Mouse (Mus musculus) 3134 (cell line): Measurements from ENCODE around the gene Mamdc2.

Experiments used
- DNase-seq: peaks from one replicate; pipeline ENCODE4 v3.0.0-alpha.2; 2011; ENCODE audit warnings: low spot score; ENCODE audit not compliant: insufficient read length; ENCODE audit errors: extremely low read depth

Gene Mamdc2

DNA sequence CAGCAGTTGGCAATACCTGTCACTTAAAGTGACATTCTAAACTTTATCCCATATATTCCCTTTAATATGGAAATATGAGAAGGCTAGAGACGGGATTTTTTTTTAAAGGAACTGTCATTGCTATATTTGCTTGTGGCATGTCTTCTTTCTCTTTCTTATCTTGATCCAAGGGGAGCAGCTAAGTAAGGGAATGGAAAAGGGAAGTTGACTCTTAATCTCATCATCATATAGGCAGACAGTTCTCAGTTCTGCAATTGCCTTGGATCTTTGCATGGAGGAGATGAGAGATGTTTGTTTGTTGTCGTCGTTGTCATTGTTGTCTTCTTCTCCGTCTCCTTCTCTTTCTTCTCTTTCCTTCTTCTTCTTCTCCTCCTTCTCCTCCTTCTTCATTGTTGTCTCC is 79.0 kb downstream of the Mamdc2 start:
- DNase-seq, result no peak

DNA sequence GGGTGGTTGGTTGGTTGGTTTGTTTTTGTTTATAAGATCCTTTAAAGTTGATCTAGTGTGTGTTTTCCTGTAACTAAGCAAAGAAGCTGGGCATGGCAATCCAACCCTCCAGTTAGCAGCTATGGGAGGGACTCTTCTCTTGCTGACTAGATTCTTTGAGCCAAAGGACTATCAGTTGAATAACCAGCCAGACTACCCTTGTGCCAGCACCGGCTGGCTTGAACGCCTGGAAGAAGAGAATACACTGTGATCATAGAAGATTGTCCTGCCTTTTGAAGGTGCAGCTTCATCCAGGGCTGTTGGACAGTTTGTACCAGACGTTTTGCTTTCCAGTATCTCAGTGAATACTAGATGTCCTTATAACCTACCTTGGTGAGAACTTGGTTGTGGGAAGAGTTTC is 86.2 kb downstream of the Mamdc2 start:
- no peak for DNase-seq

DNA sequence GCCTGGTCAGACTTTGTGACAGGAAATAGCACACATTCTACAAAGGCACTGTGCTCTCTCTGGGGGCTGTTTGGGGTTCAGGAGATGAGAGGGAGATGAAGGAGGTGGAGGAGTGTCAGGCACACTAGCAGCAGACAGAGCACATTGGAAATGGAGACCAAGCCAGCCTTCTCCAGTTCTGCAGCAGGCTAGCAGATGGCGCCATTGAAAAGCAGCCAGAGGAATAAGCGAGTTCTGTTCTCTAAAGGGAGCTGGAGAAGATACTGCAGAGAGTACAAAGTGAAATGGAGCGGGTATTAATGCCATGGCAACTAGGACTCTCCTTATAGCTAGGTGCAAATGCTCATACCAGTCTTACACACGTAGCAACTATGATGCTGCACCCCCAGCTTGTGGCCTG is 87.1 kb downstream of the Mamdc2 start:
- DNase-seq, result no peak

DNA sequence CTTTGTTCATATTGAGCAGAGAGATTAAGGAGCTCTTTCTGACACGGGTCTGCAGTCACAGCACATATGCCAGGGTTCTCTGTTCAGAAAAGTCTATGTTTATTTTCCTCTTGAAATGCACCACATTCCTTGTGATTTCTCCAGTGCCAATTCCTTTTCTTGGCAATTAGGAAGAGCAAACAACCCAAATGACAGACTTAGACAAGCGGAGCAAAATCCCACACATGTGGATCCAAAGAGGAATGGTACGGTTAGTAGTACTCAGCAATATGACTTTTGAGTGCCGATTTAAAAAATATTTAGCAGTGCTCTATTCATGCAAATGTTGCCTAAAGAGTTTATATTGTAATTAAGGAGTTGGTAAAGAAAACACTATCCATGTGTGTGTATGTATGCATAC is 87.7 kb downstream of the Mamdc2 start:
- no peak for DNase-seq

DNA sequence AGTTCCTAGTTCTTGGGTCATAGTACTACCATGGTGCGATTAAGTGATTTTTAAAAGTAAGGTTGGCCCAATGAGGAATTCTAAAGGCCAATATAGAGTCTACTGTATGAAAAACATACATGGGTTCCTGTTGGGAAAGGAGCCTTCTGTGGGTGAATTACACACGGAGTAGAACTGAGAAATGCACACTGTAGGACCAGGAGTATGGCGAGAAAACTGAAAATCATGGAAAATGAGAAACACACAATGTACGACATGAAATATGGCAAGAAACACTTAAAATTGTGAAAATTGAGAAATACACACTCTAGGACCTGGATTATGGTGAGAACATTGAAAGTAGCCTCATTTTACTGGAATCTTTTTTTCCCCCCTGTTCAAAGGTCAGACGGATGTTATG is 91.0 kb downstream of the Mamdc2 start:
- peak; percentile 6 for DNase-seq

DNA sequence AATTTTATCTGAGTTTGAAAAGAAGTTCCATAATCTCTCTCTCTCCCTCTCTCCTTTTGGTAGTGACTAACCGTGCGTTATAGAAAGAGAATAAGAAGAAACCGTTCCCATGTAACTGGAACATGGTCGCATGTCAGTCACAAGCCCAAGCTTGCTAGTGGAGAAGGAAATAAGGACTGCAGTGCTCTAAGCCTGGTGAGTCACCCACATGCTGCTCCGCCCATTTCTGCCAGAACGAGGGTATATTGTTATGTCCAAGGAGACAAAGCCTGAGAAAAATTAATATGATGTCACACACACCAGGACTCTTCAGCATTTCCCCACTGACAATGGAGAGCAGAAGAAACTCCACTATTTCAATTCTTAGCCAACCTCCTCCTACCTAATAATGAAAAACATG is 93.5 kb downstream of the Mamdc2 start:
- no peak for DNase-seq

DNA sequence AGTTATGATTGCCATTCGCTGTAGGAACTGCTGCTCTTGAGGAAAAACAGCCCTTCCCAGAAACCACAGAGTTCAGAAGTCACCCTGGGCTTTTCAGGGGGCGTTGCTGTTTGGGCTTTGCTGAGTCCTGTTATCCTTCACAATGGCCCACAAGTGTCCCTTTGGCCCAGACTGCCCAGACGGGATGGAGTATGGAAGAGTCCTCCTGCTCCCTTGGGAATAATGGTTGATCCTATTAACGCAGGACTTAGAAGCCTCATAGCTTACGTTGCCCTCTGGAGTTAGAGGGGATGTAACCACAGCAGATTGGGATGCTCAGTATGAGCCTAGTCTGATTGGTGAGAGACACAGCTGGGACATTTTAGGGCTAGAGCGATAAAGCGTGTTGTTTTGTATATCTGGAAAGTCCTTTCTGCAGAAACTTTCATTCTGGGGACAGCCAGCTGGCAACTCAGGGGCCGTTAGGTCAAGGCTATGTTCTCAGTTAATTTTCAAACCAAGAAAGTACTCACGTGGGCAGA is 94.3 kb downstream of the Mamdc2 start:
- DNase-seq, result no peak

DNA sequence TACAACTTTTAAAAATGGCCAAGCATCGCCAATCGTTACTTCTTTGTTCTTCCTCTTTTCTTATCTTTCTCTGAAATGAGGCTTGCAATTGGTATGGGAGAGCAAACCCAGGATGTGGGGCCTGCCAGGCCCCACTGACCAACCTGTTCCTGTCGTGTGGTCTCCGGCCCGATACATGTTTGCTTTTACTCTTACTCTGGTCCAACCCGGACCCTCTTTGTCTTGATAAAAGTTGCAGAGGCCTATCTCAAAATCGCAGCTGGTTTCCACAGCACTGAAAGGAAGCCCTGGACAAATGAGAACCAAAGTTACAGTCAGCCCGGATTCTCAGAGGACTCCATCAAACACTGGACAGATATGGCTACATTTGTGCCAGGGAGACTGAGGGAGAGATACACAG is 95.1 kb downstream of the Mamdc2 start:
- DNase-seq, result no peak

DNA sequence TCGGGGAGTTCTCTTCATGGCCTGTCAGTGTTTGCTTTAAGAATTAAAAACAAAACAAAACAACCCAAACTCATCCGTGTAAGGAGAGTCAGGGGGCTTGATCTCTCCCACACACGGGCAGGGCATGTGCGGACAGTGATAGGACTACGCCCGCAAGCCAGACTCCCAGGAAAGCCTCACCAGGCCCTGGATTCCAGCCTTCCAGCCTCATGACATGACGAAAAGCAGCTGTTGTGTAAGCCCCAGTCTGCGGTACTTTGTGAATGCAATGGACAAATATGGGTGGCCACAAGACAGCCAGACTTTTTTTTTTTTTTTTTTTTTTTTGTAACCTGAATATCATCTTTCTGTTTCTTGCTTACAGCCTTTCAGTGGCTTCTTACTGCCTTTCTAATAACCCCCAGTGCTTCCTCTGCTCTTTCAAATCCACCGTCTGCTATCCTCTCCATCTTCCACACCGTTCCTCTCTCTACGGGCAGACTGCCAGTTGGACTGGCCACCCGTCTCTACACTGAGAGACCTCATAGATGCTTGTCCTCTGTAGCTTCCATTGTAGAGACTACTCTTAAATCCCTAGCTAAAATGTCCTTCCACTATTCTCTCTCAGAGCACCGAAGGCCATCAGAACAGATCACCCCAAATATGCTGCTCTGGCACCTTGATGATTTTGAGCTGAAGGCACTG is 96.3 kb downstream of the Mamdc2 start:
- no peak for DNase-seq

DNA sequence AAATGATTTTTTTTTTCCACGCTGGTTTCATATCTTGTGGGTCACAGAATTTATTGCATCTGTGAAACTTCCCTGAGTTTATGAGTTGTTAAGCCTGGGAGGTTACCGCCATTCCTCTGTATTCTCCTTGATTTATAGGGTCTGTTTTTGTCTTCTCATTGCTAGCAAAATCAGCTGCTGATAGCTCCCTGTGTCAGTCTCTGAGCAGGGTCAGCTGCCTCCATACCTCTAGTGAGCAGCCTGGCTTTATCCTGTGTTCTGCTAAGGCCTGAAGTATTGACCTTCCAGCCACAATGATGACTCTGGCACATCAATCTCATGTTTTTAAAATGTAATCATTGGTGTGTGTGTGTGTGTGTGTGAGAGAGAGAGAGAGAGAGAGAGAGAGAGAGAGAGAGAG is 98.3 kb downstream of the Mamdc2 start:
- no peak for DNase-seq

DNA sequence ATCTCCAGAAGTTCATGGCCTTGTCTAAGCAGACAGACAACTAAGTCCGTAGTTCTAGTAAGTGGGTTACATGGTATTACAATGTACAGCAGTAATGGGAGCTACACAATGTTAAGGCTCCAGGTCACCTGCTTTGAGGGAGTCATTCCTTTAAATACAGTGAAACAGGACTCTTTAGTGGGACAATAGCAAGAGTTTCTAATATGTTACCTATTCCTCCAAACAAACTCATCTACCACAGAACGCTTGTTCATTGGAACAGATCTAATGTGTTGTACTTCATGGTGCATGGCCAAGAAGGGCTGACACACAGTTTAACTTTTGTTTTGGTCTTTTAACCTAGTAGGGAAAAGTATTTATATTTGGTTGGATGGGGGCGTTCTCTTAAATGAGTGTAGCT is 105.5 kb downstream of the Mamdc2 start:
- no peak for DNase-seq

DNA sequence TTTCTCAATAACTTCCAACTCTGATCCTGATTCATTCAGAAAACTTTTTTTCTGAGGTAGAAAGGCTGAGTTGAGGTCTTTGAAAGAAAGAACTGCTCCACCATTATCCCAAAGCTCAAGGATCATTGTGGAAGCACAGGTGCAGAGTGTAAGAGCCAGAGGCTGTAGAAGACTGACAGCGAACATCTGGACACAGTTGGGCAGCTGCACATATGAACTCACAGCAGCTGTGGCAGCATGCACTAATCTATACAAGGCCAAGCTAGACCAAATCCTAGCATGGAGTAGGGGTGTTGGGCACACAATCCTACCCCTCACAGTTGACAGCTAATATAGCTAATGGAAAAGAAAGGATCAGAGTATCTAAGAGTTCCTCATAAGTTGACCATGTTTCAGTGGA is 115.4 kb downstream of the Mamdc2 start:
- no peak for DNase-seq

DNA sequence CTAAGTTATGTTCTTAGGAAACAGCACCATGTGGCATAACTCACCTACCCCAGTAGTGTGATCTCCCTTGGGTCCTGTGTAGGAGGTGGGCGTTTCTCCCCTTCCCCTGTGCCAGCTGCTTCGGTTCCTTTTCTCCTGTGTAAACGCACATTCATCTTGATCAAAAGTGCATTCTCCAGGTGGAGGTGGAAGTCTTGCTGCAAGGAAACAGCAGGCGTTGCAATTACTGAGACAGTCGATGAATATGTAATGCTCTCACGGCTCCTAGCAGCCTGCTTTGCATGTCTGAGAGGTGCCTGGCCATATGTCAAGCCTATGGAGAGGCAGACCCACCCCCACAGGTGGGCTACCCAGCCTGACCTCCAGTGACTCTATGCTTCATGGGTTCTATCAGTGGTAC is 117.4 kb downstream of the Mamdc2 start:
- DNase-seq, result no peak

DNA sequence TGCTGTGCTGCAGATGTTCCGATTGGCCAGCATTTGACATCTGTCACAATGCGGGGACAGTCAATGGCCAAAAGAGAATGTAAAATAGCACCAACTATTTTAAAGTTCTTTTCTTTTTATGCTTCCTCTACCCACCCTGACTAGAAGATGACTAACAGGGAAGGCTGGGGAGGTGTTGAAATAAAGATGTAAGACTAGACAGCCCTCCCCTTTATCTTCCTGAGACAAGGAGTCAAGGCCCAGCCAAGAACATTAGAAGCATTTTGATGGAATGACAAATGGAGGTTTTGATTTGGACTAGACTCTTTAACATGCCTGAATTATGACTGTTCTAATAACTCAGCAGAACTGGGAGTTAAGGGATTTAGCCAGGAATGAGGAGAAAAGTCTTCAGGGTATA is 118.9 kb downstream of the Mamdc2 start:
- DNase-seq, result no peak

DNA sequence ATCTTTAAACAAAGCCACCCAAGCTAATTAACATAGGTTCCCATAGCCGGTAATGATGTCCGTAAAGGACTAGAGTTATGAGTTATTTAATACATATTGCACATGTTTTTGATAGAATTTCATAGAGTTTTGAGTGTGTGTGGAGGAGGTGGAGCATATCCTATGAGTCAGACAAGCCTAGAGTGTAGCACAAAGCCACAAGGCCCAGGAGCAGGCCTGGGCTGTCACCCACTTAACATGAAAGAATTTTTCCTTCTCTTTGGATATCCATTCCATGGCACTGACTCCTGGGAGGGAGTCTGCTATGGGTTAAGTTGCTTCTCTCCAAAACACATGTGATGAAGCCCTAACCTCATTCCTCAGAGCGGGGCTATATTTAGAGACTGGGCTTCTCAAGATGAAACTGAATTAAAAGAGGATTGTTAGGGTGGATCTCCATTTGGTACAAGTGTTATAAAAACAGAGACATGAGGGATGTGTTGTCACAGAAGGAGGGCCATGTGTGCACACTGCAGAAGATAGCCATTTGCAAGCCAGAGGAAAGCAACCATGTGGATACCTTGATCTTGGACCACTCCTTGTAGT is 121.1 kb downstream of the Mamdc2 start:
- no peak for DNase-seq

DNA sequence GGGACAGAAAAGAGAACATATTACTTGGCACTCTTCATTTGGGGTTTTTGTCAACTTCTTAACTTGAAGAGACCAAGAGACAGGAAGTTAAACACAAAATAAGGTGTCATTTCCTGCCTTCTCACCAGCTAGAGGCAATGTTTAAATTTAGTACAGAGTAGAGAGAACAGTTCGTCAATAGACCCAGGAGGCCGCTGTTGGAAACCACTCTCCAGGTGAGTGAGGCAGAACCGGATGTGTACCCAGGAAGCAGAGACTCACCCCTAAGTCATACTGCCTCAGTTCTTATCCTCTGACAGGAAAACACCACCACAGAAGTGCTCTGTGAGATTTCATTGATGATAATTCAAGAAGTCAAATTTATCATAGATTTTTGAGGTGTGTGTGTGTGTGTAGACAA is 125.1 kb downstream of the Mamdc2 start:
- DNase-seq, result no peak

DNA sequence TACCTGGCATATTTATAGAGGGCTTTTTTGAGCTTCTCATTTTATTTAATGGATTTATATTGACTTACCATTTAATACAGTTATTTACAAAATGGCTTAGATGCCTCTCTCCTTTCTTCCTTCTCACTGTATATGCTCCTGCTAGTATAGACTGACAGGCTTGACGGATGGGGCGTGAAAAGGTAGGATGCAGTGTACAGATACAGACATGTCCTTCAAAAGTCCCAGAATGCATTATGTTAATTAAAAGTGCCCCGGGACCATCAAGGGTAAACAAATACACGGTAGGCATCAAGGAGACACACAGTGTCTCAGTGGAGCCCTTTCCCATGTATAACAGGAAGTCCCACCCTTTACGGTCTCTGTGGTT is 130.3 kb downstream of the Mamdc2 start:
- DNase-seq, result no peak

DNA sequence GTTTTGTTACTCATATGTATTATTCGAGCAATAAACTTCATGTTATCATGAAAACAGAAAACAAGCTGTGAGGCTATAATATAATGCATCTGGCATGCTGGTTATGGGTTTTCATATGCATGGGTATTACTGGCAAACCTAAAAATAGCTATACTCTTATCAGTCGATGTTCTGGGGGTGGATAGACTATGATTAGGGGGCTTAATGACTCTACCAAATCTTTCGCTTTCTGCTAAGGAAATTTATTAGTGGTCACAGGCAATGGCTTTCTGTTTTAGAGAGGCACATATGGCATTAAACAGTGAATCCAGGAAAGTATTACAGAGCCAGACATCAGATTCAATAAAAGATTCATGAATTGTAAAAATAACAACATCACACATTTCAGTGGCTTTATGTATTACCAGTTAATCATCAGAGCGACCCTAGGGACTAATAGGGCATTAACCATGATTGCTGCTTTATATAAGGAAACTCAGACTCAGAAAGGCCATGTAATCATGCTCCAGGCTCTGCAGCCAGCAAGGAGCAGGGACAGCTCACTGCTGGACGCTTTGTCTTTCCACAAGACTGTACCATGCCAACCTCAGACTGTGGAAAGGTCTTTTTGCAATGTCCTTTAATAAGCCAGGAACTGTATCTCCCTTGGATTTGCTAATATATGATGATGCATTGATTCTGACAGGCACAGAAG is 130.8 kb downstream of the Mamdc2 start:
- DNase-seq, result no peak

DNA sequence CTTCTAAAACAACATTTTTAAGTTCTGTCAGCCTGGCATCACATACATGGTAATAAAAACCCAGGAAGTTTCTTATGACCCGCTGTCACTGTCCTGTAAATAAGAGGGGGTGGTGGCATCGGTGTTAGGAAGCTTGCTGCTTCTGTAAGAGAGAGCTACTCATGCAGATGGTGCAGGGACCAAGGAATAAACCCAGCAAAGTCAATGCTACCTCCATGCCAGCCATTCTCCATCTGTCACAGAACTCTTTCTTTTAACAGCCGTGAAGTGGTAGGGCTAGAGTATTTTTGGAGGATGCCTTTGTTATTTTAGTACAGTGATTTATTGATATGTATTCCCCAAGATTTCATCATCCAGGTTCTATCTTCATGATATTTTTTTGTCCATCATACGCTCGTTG is 131.4 kb downstream of the Mamdc2 start:
- DNase-seq, result no peak

DNA sequence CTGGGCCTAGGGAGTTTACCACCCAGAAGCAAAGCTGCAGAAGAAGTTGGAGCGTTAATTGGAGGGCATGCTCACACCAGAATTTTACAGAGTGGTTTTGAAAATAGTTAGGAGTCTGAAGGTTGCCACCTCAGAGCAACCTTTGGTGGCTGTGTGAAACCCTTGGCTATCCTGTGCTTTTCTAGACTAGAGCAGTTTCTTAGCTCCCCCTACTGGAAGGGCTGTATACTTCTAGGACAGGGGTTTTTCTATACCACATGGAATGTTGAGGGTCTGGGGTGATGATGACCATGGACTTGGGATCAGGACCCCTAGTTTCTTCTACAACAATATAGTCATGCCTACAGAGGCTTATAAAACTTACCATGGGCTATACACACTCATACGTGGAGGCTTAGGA is 138.3 kb downstream of the Mamdc2 start:
- no peak for DNase-seq

DNA sequence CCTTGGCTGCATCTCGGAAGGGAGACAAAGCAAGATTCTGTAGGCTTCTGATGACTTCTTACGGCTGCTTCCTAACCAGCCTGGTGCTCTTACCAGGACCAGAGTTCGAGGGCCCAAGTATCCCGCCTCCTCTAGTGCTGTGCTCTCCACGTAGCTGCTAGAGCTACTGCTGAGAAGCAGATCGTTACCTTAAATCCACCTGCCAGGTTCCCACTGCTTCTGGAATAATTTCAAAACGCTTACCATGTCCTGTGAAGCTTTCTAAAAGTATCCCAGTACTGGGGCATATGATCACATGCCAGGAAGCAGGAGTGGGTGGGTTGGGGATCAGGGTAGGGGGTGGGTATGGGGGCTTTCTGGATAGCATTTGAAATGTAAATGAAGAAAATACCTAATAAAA is 141.6 kb downstream of the Mamdc2 start:
- DNase-seq, result no peak

DNA sequence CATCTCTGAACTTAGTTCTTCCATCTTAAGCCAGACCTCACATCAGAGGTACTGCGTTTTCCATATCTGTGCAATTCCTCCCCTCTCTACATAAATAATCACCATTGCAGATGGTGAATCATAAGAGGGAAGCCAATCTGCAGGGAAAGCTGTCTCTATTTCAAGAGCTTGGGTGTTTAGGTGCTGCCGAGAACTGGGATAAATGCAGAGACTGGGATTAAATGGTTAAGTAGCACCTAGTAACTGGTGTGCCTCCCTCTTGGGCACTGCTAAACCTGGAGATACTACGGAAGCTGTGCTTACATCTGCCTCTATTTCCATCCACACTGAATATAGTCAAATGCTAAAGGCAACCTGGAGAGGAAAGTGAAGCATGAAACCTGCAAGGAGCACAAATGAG is 148.3 kb downstream of the Mamdc2 start:
- no peak for DNase-seq
